Mouse (Mus musculus) adrenal gland, adult 18-20 months (tissue): Measurements from ENCODE around the gene AU040320. TPM values are rescaled to one million over a fixed set of nuclear protein-coding genes. Genes with fewer than 3 reads are reported as not detected.
A peak's percentile ranks its signal among the peaks of the same experiment; 100 is the strongest.

Source experiments
- DNase-seq, 2 experiments: peaks; one replicate each; pipeline ENCODE4 v3.0.0; 2021 to 2022; ENCODE audit warnings: low spot score in 2 of 2
- total RNA-seq, 2 experiments: library from RNA; stranded (reverse); gene quantifications; 1 replicate in 1 of 2; 2 replicates in 1 of 2; pipeline ENCODE4 v1.2.3; 2021

The AU040320 gene
- total RNA-seq, 2 experiments from 2014 or later: 33.9 to 39.0 TPM

- DNase-seq: no peak
Measured at GRCm38 (mm10) chr4:126850019-126850777, 96.9 kb downstream of the AU040320 start.

- no peak for DNase-seq
Measured at GRCm38 (mm10) chr4:126850778-126851080, 97.4 kb downstream of the AU040320 start.

GRCm38 (mm10) chr4:126852971-126853370 lies 99.6 kb downstream of the AU040320 start:
- no peak for DNase-seq

GRCm38 (mm10) chr4:126860268-126860986 lies 107.1 kb downstream of the AU040320 start:
- DNase-seq: no peak

GRCm38 (mm10) chr4:126861514-126862266 lies 108.3 kb downstream of the AU040320 start:
- DNase-seq: no peak

- DNase-seq: no peak
Measured at GRCm38 (mm10) chr4:126868699-126869098, 115.4 kb downstream of the AU040320 start.

GRCm38 (mm10) chr4:126872717-126873116 lies 119.4 kb downstream of the AU040320 start:
- DNase-seq: no peak

GRCm38 (mm10) chr4:126879560-126880275 lies 126.4 kb downstream of the AU040320 start:
- peak in 1 of 2 experiments; percentile 10 for DNase-seq

GRCm38 (mm10) chr4:126883602-126884001 lies 130.3 kb downstream of the AU040320 start:
- no peak for DNase-seq

- no peak for DNase-seq
Measured at GRCm38 (mm10) chr4:126885953-126886352, 132.6 kb downstream of the AU040320 start.

- no peak for DNase-seq
Measured at GRCm38 (mm10) chr4:126889879-126890278, 136.5 kb downstream of the AU040320 start.

Other genes starting within 250 kb of the AU040320 start
- gene Ago4, start 220.1 kb upstream of the AU040320 start, total RNA-seq: 1 to 10 TPM; 4.8 to 5.1 TPM
- under 1 TPM; 0.54 to 0.96 TPM for gene Clspn, start 196.6 kb upstream of the AU040320 start, total RNA-seq
- 10 to 100 TPM; 10.4 to 10.5 TPM for gene 5730409E04Rik, start 143.7 kb upstream of the AU040320 start, total RNA-seq
- 100 to 1,000 TPM; 161 to 163 TPM for gene Psmb2, start 75.9 kb upstream of the AU040320 start, total RNA-seq
- gene Tfap2e, start 17.3 kb upstream of the AU040320 start, total RNA-seq: not detected
- 10 to 100 TPM; 32.6 to 34.3 TPM for gene Ncdn, start 106 bp upstream of the AU040320 start, total RNA-seq
- gene Zmym4, start 214.6 kb downstream of the AU040320 start, total RNA-seq: 10 to 100 TPM; 29.3 to 32.5 TPM